In the genomic region with DNA sequence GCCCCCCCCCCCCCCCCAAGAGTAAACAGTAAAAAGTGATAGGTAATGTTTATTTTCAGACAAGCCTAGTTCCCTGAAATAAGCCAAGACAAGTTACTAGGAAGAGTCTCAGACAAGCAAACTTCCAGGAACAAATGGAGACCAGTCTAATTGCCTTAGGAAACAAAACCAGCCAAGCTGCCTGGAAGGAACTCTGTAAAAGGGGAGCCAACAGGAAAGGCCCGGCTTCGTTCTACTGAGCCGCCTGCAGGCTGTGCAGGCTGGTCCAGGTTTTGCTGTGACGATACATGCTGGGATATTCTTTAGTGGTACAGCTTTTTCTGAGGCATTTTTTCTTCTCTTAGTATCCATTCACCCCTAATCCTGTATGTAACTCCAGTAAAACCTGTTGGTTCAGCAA, we compare ENCODE assay signal across 14 mouse cellular contexts.
"Had no signal": no experiment of that assay in that cellular context is flagged by ENCODE, and none has a peak within 500 bp of the region (broad histone marks: within the 10 kb centered on the region; RNA-seq: fewer than 3 reads in every experiment).

No protein-coding gene starts in this region.

- H3K9ac ChIP-seq: limb, embryonic 13.5 days; liver, embryonic 14.5 days; lung, embryonic 15.5 days; midbrain, embryonic 13.5 days had no signal

- H3K27me3 ChIP-seq: limb, embryonic 13.5 days; lung, embryonic 15.5 days; midbrain, embryonic 13.5 days had no signal

- H3K9me3 ChIP-seq: limb, embryonic 13.5 days; lung, embryonic 15.5 days; midbrain, embryonic 13.5 days had no signal

- H3K27ac ChIP-seq: kidney, postnatal 0 days; layer of hippocampus, adult 2 months; limb, embryonic 13.5 days; liver, embryonic 14.5 days; lung, embryonic 15.5 days; macrophage; midbrain, embryonic 13.5 days had no signal

- H3K4me2 ChIP-seq: limb, embryonic 13.5 days; lung, embryonic 15.5 days; midbrain, embryonic 13.5 days had no signal

- ATAC-seq: midbrain, embryonic 13.5 days had no signal

- H3K36me3 ChIP-seq: limb, embryonic 13.5 days; lung, embryonic 15.5 days; midbrain, embryonic 13.5 days had no signal

- H3K4me1 ChIP-seq: limb, embryonic 13.5 days; lung, embryonic 15.5 days; midbrain, embryonic 13.5 days had no signal

- H3K4me3 ChIP-seq: layer of hippocampus, adult 2 months; limb, embryonic 13.5 days; lung, embryonic 15.5 days; midbrain, embryonic 13.5 days had no signal

- DNase-seq: kidney, adult 11 months; kidney, adult 9 months; kidney, postnatal 4 days; left cerebral cortex, postnatal 4 days; lung, postnatal 14 days; right cerebral cortex, postnatal 25 days; thymus, postnatal 4 days had no signal
